Mouse (Mus musculus): ENCODE data around the gene Akap6. TPM values are rescaled to one million over a fixed set of nuclear protein-coding genes. Genes with fewer than 3 reads are reported as not detected.

The Akap6 gene
- polyA plus RNA-seq, 1 experiment from 2014 or later: 22.6 TPM

GRCm38 (mm10) chr12:52769561-52769960 lies 70.4 kb downstream of the Akap6 start:
- H3K9ac ChIP-seq (replicated peaks; ENCODE audit: low read depth, low read length): no peak overlapping the region
- no peak overlapping the region for H3K4me3 ChIP-seq (replicated peaks; ENCODE audit: low read length)
- H3K27ac ChIP-seq (ENCODE audit: low read length): no peak overlapping the region
- no peak overlapping the region for H3K4me2 ChIP-seq (ENCODE audit: low read length)
- H3K9me3 ChIP-seq (ENCODE audit: control insufficient read depth, low read length): no peaks in the 10 kb centered on the region
- no peaks in the 10 kb centered on the region for H3K36me3 ChIP-seq (ENCODE audit: control insufficient read depth, insufficient read depth)
- no peak for ATAC-seq
- 59% methylated on average over 3 of the region's 3 CpGs for WGBS
- no peaks in the 10 kb centered on the region for H3K27me3 ChIP-seq (replicated peaks; ENCODE audit: control insufficient read depth, insufficient read depth, low read length)
- peaks cover 31% of the 10 kb centered on the region for H3K4me1 ChIP-seq (replicated peaks; ENCODE audit: control insufficient read depth, insufficient read depth, low read length)

GRCm38 (mm10) chr12:52771931-52772330 lies 72.7 kb downstream of the Akap6 start:
- peak; percentile 65 for ATAC-seq
- no peak overlapping the region for H3K4me2 ChIP-seq (ENCODE audit: low read length)
- no peaks in the 10 kb centered on the region for H3K27me3 ChIP-seq (replicated peaks; ENCODE audit: control insufficient read depth, insufficient read depth, low read length)
- no peaks in the 10 kb centered on the region for H3K36me3 ChIP-seq (ENCODE audit: control insufficient read depth, insufficient read depth)
- no peaks in the 10 kb centered on the region for H3K9me3 ChIP-seq (ENCODE audit: control insufficient read depth, low read length)
- H3K27ac ChIP-seq (ENCODE audit: low read length): no peak overlapping the region
- H3K4me3 ChIP-seq (replicated peaks; ENCODE audit: low read length): no peak overlapping the region
- 32% methylated on average over 7 of the region's 7 CpGs for WGBS
- H3K4me1 ChIP-seq (replicated peaks; ENCODE audit: control insufficient read depth, insufficient read depth, low read length): peaks cover 35% of the 10 kb centered on the region
- H3K9ac ChIP-seq (replicated peaks; ENCODE audit: low read depth, low read length): no peak overlapping the region

GRCm38 (mm10) chr12:52772494-52773280 lies 73.5 kb downstream of the Akap6 start:
- WGBS: 22% methylated on average over 10 of the region's 11 CpGs
- H3K4me2 ChIP-seq (ENCODE audit: low read length): no peak overlapping the region
- H3K9ac ChIP-seq (replicated peaks; ENCODE audit: low read depth, low read length): no peak overlapping the region
- peaks cover 35% of the 10 kb centered on the region for H3K4me1 ChIP-seq (replicated peaks; ENCODE audit: control insufficient read depth, insufficient read depth, low read length)
- H3K9me3 ChIP-seq (ENCODE audit: control insufficient read depth, low read length): no peaks in the 10 kb centered on the region
- H3K4me3 ChIP-seq (replicated peaks; ENCODE audit: low read length): no peak overlapping the region
- H3K27ac ChIP-seq (ENCODE audit: low read length): peak overlapping the region; percentile 29; the same call in 1 of the 2 replicates
- H3K36me3 ChIP-seq (ENCODE audit: control insufficient read depth, insufficient read depth): no peaks in the 10 kb centered on the region
- ATAC-seq: no peak
- H3K27me3 ChIP-seq (replicated peaks; ENCODE audit: control insufficient read depth, insufficient read depth, low read length): no peaks in the 10 kb centered on the region

- H3K4me1 ChIP-seq (replicated peaks; ENCODE audit: control insufficient read depth, insufficient read depth, low read length): peaks cover 35% of the 10 kb centered on the region
- no peak overlapping the region for H3K4me3 ChIP-seq (replicated peaks; ENCODE audit: low read length)
- H3K4me2 ChIP-seq (ENCODE audit: low read length): no peak overlapping the region
- 19% methylated on average over 3 of the region's 3 CpGs for WGBS
- peak; percentile 61 for ATAC-seq
- H3K36me3 ChIP-seq (ENCODE audit: control insufficient read depth, insufficient read depth): no peaks in the 10 kb centered on the region
- no peaks in the 10 kb centered on the region for H3K9me3 ChIP-seq (ENCODE audit: control insufficient read depth, low read length)
- no peak overlapping the region for H3K9ac ChIP-seq (replicated peaks; ENCODE audit: low read depth, low read length)
- 0 out of 2 replicates have a peak overlapping the region, but pooled peaks have one; percentile 18 for H3K27ac ChIP-seq (ENCODE audit: low read length)
- H3K27me3 ChIP-seq (replicated peaks; ENCODE audit: control insufficient read depth, insufficient read depth, low read length): no peaks in the 10 kb centered on the region
These were observed 74.7 kb downstream of the Akap6 start for GRCm38 (mm10) chr12:52773847-52774246.

GRCm38 (mm10) chr12:52774382-52774781 lies 75.2 kb downstream of the Akap6 start:
- WGBS: 3% methylated on average over 6 of the region's 6 CpGs
- Histone ChIP-seq H3K4me1 (replicated peaks; ENCODE audit: control insufficient read depth, insufficient read depth, low read length) (peaks cover 35% of the 10 kb centered on the region), H3K9ac (replicated peaks; ENCODE audit: low read depth, low read length) (no peak overlapping the region), H3K27ac (ENCODE audit: low read length) (peak overlapping the region; percentile 70), H3K36me3 (ENCODE audit: control insufficient read depth, insufficient read depth) (no peaks in the 10 kb centered on the region), H3K4me2 (ENCODE audit: low read length) (peak overlapping the region; percentile 21; the same call in 1 of the 2 replicates), H3K27me3 (replicated peaks; ENCODE audit: control insufficient read depth, insufficient read depth, low read length) (no peaks in the 10 kb centered on the region), H3K9me3 (ENCODE audit: control insufficient read depth, low read length) (no peaks in the 10 kb centered on the region), H3K4me3 (replicated peaks; ENCODE audit: low read length) (no peak overlapping the region)
- ATAC-seq: peak; percentile 50; the same call in 1 of the 2 replicates

GRCm38 (mm10) chr12:52780216-52780615 lies 81.0 kb downstream of the Akap6 start:
- Histone ChIP-seq H3K36me3 (ENCODE audit: control insufficient read depth, insufficient read depth) (no peaks in the 10 kb centered on the region), H3K9ac (replicated peaks; ENCODE audit: low read depth, low read length) (no peak overlapping the region), H3K4me2 (ENCODE audit: low read length) (no peak overlapping the region), H3K4me1 (replicated peaks; ENCODE audit: control insufficient read depth, insufficient read depth, low read length) (peaks cover 14% of the 10 kb centered on the region), H3K27me3 (replicated peaks; ENCODE audit: control insufficient read depth, insufficient read depth, low read length) (no peaks in the 10 kb centered on the region), H3K4me3 (replicated peaks; ENCODE audit: low read length) (no peak overlapping the region), H3K9me3 (ENCODE audit: control insufficient read depth, low read length) (no peaks in the 10 kb centered on the region), H3K27ac (ENCODE audit: low read length) (no peak overlapping the region)
- no peak for ATAC-seq
- 27% methylated on average over 5 of the region's 5 CpGs for WGBS

GRCm38 (mm10) chr12:52781066-52781465 lies 81.9 kb downstream of the Akap6 start:
- WGBS: 67% methylated on average over 7 of the region's 7 CpGs
- H3K27ac ChIP-seq (ENCODE audit: low read length): no peak overlapping the region
- H3K4me3 ChIP-seq (replicated peaks; ENCODE audit: low read length): no peak overlapping the region

GRCm38 (mm10) chr12:52782902-52783441 lies 83.8 kb downstream of the Akap6 start:
- H3K27me3 ChIP-seq (replicated peaks; ENCODE audit: control insufficient read depth, insufficient read depth, low read length): no peaks in the 10 kb centered on the region
- peak overlapping the region; percentile 42 for H3K9ac ChIP-seq (replicated peaks; ENCODE audit: low read depth, low read length)
- 7% methylated on average over 14 of the region's 14 CpGs for WGBS
- peak overlapping the region; percentile 26 for H3K4me3 ChIP-seq (replicated peaks; ENCODE audit: low read length)
- ATAC-seq: peak; percentile 72
- peak overlapping the region; percentile 53 for H3K27ac ChIP-seq (ENCODE audit: low read length)
- no peaks in the 10 kb centered on the region for H3K9me3 ChIP-seq (ENCODE audit: control insufficient read depth, low read length)
- H3K4me2 ChIP-seq (ENCODE audit: low read length): peak overlapping the region; percentile 49
- H3K4me1 ChIP-seq (replicated peaks; ENCODE audit: control insufficient read depth, insufficient read depth, low read length): peaks cover 18% of the 10 kb centered on the region
- no peaks in the 10 kb centered on the region for H3K36me3 ChIP-seq (ENCODE audit: control insufficient read depth, insufficient read depth)

More at GRCm38 (mm10) chr12:52781066-52781465, 81.9 kb downstream of the Akap6 start:
- ATAC-seq: no peak
- no peaks in the 10 kb centered on the region for H3K36me3 ChIP-seq (ENCODE audit: control insufficient read depth, insufficient read depth)
- no peak overlapping the region for H3K4me2 ChIP-seq (ENCODE audit: low read length)
- no peak overlapping the region for H3K9ac ChIP-seq (replicated peaks; ENCODE audit: low read depth, low read length)
- peaks cover 14% of the 10 kb centered on the region for H3K4me1 ChIP-seq (replicated peaks; ENCODE audit: control insufficient read depth, insufficient read depth, low read length)
- H3K9me3 ChIP-seq (ENCODE audit: control insufficient read depth, low read length): no peaks in the 10 kb centered on the region
- no peaks in the 10 kb centered on the region for H3K27me3 ChIP-seq (replicated peaks; ENCODE audit: control insufficient read depth, insufficient read depth, low read length)

- no peaks in the 10 kb centered on the region for H3K9me3 ChIP-seq (ENCODE audit: control insufficient read depth, low read length)
- no peak overlapping the region for H3K4me3 ChIP-seq (replicated peaks; ENCODE audit: low read length)
- no peak overlapping the region for H3K4me2 ChIP-seq (ENCODE audit: low read length)
- no peaks in the 10 kb centered on the region for H3K27me3 ChIP-seq (replicated peaks; ENCODE audit: control insufficient read depth, insufficient read depth, low read length)
- H3K9ac ChIP-seq (replicated peaks; ENCODE audit: low read depth, low read length): no peak overlapping the region
- H3K36me3 ChIP-seq (ENCODE audit: control insufficient read depth, insufficient read depth): no peaks in the 10 kb centered on the region
- ATAC-seq: no peak
- peaks cover 23% of the 10 kb centered on the region for H3K4me1 ChIP-seq (replicated peaks; ENCODE audit: control insufficient read depth, insufficient read depth, low read length)
- no peak overlapping the region for H3K27ac ChIP-seq (ENCODE audit: low read length)
These were observed 86.0 kb downstream of the Akap6 start for GRCm38 (mm10) chr12:52785217-52785616.
